Mouse (Mus musculus) T-helper 1 cell (primary cell): ENCODE results near the gene Pms1.
"Not testable (repeated sequence)": the region's sequence is repeated elsewhere in the genome, so short reads cannot be mapped to it uniquely, and the experiment has no call there.

Source experiments
- in situ Hi-C: fragments of 300-600 bp; cut with MboI, MseI; formaldehyde crosslinking; loops from one replicate; pipeline ENCODE4 v1.15.1; 2025; ENCODE audit warnings: high pct_unique_total_duplicates

The Pms1 gene

DNA sequence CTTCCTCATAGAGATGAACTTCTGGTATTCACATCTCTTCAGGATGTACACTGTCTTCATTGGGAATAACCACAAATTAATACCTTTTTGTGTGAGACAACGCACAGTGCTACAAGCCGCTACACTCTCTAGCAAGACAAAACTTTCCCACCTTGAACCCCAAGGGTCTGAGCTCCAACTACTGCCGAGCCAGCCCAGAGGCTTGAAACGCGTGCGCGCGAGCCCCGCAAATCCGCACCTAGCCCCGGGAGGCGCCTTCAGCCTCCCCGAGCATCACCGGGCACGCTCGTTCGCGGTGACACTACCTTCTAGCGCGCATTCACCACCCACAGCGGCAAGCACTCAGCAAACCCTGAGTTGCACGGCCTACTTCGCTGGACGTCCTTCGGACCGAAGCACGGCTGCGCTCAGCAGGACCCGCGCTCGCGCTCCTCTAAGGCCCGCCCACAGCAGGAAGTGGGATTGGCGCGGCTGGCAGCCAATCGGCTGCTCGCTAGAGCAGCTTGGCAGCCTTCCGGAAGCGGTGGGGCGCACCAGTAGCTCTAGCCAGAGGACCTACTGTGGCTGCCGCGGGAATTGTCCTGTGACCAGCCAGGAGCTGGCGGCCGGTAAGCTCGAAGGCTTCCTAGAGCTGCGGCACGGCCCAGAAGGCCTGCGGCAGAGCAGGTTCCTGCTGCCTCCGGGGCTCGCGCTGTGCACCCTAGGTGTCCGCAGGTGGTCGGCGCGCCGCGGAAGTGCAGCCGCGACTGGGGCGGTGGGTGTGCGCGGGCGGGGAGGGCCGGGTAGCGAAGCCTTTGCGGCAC lies at the start of gene Pms1, which contains the start of the genes Ormdl1 and Gm28778:
Gene Pms1, minus strand, starts transcription at position 438 of the 803 bp plus-strand sequence.
Gene Ormdl1, plus strand, starts transcription at position 515 of the 803 bp plus-strand sequence.
Gene Gm28778, plus strand, starts transcription at position 531 of the 803 bp plus-strand sequence.
- in situ Hi-C loops: loop anchor here (5.0 kb wide), 1 partner anchor 46 kb away; no protein-coding TSS in a partner anchor

DNA sequence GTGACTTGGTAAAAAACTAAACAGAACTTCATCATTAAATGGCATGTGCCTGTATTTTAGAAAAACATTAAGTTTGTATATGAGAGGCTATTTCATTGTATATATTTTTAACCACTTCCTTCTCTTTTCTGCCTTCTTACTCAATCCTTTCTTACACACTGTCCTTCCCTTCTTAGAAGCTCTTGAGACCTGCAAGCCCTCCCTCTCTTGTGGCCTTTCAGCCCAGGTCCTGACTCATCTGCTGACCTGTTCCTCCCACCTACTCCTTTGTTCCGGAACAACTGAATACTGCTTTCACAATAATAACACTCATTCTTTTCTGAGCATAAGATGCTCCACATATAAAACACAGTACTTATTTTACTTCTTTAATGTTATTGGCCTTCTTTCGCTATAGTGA lies 44.3 kb upstream of the Pms1 start:
- in situ Hi-C loops: loop anchor here (5.0 kb wide), 1 partner anchor 44 kb away; the partner anchor contains the start of genes Gm28778, Ormdl1 and Pms1

DNA sequence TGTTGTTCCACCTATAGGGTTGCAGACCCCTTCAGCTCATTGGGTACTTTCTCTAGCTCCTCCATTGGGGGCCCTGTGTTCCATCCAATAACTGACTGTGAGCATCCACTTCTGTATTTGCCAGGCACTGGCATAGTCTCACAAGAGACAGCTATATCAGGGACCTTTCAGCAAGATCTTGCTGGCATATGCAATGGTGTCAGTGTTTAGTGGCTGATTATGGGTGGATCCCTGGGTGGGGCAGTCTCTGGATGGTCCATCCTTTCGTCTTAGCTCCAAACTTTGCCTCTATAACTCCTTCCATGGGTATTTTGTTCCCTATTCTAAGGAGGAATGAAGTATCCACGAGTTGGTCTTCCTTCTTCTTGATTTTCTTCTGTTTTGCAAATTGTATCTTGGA lies 40.6 kb upstream of the Pms1 start:
- in situ Hi-C loops: not testable (repeated sequence)

DNA sequence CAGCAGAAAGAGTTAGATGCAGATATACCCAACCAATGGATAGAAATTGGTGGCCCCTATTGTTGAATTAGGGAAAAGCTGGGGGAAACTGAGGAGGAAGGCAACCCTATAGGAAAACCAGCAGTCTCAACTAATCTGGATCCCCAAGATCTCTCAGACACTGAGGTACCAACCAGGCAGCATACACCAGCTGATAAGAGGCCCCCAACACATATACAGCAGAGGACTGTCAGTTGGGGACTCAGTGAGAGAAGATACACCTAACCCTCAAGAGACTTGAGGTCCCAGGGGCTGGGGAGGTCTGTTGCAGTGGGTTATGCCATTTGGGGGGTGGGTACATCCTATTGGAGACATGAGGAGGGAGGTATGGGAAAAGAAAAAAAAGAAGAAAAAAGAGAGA lies 38.6 kb upstream of the Pms1 start:
- in situ Hi-C loops: no loop called here

DNA sequence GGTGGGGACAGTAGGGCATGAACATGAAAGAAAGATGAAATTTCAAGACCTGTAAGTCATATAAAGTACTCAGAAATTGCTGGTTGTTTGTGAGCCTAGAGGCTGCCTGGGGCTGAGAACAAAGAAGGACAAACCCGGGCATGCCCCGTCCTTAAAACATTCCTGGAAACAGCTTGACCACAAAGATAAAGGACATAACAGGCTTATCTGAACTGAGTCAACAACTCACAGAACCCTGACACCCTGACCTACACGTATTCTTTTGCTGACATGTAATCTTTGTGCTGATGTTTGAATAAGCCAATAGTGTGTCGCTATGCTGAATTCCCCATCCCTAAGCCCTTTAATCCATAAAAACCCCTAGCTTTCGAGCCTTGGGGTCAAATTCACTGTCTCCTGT lies 36.7 kb upstream of the Pms1 start:
- in situ Hi-C loops: not testable (repeated sequence)

DNA sequence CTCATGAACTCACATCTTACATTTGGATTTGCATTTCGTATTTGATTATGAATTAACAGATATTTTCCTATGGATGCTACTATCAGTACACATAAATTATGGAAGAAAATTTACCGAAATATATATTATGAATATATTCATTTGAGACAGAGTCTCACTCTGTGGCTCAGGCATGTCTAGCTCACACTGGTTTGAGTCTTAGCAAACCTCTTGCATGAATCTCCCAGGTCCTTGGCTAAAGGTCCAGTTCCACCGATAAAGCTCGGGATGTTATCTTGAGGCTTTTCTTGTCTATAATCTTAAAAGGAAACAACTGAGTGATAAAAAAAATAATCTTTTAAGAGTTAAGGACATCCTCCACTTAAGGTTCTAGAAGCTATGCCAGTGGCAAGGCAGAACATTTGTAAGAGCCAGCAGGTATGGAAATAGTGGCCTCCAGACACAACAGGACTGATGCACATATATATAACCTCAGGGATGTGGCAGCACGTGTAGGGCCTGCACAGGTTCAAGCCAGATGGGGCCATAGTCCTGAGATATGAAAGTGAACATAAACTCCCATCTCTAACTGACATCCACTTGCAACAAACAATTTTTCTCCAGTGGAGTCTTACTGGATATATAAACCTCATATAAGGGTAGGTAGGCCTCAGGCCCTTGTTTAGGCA lies 28.1 kb upstream of the Pms1 start:
- in situ Hi-C loops: no loop called here

DNA sequence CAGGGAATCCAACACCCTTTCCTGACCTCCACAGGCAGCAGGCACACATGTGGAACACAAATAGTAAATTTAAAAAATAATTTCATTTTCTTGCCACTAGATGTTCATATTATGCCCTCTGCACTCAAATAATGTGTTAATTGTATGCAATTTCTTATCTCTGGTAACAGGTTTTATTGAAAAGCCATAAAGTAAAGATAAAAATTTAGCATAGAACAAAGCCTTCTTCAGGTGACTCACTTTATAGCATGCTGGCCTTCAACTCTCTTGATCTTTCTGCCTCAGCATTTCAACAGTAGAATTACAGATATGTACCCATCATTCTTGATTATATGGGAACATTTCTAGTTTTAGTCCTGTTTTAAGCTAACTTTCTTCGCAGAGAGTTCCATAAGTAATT lies 27.5 kb upstream of the Pms1 start:
- in situ Hi-C loops: no loop called here

DNA sequence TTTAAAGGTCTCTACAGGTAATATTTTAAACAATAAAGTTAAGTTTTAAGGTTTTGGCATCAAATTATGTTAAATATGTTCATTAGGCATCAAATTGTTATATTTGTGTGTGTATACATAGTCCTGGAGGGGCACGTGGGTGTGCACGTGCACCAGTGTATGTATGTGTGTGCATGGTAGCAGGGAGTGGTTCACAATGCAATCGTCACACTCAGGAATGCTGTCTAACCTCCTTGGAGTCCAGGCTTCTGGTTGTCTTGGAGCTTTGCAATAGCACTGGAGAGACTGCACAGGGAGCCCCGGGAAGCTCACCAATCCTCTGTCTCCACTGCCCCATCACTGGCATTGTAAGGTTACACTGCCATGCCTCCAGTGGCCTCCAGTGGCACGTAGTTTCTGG lies 26.4 kb upstream of the Pms1 start:
- in situ Hi-C loops: no loop called here

DNA sequence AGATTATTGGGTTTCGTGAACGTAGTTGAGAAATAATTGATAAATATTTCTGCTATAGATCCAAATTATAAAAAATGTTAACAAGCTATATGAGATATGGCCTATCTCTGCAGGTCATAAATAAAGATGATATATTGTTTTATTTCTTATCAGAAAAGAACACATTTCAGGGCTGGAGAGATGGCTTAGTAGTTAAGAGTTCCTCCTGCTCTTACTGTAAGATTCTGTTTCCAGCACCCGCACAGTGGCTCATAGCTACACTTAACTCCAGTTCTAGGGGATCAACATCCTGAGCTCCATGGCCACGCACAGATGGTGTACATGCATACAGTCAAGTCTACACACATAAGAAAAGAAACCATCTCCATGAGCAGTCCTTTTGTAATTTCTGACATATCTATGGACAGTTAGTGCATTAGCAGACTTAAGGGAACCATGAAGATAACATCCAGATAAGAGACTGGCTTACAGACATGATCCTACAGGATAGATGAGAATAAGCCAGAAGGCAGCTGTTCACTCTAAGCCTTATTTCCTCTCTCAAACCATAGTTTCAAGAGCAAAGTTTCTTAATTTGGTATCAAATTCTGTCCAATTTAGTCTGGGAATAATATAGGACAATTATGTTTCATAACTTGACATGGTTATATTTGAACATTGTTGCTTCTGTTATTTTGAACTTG lies 25.0 kb upstream of the Pms1 start:
- in situ Hi-C loops: no loop called here

DNA sequence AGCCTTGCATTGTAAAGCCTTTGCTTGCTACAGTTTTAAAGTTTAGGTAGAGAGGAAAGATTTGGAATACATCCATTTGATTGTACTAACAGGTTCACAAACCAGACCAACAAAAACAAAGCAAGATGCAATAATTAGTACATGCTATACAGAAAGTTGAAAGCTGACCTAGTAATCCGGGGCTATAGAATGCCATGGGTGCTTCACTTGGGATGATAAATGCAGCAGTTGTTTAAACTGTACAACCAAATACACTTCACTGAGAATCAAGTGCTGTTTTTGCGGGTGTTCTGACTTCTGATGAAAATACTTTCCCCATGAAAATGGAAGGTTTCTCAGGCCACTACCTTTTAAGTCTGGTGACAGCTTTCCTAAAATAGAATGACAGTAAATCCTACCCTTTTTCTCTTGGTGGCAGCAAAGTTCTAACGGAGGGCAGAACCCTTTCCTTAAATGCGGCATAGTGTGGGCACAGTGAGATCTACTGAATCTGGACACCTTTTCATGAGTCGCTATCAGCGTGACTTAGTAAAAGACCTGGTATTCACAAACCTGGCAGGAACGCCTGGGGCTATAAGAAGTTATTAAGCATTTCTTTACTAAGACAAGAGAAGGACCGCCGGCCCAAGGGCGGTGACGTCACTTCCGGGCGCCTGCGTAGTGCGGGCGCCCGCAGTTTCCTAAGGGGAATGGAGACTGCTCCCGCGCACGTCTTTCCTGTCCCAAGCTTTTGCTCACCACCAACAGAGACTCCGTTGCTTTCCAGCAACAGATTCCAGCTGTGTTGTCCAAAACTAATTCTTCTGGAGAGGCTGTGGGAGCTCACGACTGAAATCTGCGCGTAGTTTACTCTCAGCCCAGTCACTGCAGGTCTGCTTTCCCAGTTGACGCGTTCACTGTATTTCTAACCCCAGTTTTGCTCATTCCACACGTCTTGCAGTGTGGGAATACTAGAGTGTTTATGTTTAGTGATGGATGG lies 16.5 kb upstream of the Pms1 start, which contains the start of gene Osgepl1:
Gene Osgepl1, plus strand, starts transcription at position 636 of the 979 bp plus-strand sequence.
- in situ Hi-C loops: no loop called here

DNA sequence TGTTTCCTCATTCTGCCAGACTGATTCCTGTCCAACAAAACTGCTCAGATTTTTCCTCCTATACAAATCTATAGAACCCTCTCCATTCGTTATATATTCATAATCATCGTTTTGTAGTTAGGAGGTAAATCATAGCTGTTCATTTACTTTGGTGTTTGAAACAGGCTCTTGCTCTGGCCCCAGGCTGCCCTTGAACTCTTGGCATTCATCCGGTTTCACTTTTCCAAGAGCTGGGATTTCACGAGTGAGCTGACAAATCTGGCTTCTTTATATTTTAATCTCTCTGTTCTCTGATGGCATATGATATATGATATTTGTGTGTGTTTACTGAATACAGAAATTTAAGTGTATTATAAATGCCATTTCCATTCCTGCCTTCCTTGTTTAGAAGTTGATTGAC lies 3.7 kb upstream of the Pms1 start:
- in situ Hi-C loops: no loop called here

DNA sequence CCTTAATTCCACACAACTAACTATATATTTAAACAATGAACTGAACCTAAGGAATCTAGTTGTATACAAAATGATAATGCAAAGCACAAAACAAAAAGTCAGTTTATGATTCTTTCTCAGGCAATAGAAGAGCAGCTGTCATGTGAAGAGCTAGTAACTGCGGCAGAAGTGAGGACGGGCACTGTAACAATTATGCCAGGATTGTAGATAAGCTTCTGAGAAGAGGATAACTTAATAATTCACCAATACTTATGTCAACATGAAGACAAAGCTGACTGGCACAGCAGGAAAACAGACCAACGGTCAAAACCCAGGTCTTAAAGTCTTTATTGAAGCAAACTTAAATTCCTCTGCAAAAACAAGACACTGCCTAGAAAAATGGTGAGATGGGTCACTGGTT lies 5.6 kb downstream of the Pms1 start:
- in situ Hi-C loops: no loop called here

DNA sequence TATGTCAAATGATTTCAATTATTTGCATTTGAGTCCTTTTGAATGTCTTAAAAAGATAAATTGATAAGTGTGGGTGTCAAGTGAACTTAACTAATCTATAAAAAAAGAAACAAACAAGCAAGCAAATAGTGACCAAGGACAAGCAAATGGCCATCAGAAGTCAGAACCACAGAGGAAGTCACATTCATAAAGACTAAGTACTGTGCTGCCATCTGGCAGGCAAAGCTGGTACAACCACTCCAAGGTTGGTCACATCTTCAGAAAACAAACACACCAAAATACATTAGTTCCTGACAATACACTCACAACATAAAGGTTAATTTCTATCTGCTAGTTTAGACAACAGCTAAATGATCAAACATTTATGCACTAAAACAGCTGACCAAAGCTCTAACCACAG lies 24.2 kb downstream of the Pms1 start:
- in situ Hi-C loops: no loop called here

DNA sequence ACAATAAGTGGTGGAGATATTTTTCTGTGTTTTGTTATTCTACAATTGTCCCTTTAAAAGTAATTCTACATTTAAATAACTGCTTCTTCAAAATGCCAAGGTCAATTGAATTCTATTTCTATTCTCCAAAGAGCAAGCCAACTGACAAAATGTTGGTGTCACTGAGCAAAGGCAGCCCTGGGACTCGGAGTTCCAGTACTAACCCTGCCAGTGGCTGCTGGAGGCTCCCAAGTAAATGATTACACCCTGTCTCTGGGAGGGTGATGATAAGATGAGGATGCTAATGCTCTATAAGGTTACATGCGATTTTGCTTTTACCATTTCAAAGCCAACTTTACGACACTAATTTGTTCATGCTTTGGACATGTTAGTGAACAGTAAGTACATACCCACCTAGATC lies 26.9 kb downstream of the Pms1 start:
- in situ Hi-C loops: no loop called here

DNA sequence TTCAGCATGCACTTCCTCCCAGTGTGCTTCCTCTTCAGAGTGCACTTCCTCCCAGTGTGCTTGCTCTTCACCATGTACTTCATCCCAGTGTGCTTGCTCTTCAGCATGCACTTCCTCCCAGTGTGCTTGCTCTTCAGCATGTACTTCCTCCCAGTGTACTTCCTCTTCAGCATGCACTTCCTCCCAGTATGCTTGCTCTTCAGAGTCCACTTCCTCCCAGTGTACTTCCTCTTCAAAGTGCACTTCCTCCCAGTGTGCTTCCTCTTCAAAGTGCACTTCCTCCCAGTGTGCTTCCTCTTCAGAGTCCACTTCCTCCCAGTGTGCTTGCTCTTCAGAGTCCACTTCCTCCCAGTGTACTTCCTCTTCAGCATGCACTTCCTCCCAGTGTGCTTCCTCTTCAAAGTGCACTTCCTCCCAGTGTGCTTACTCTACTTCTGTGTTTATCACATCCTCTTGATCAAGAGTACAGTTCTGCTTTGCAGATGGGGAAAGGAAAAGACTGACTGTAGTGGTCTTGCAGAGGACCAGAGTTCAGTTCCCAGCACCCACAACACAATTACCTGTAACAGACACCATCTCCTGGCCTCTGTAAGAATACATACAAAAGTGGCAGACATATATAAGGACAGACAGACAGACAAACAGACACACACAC lies 31.7 kb downstream of the Pms1 start:
- in situ Hi-C loops: not testable (repeated sequence)

DNA sequence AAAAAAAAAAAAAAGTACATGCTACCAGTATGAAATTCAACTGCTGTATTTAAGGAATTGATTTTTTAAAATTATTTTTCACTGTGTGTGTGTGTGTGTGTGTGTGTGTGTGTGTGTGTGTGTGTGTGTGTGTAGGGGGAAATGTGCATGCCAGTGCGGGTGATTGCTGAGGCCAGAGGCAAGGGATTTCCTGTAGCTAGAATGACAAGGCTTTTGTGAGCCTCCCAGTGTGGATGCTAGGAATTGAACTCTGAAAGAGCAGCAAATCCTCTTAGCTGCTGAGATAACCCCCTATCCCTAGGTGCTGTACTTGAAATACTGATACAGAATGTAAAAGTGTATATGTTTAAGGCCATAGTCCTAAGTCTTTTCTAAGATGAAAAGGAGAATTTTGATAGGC lies 70.8 kb downstream of the Pms1 start:
- in situ Hi-C loops: no loop called here

DNA sequence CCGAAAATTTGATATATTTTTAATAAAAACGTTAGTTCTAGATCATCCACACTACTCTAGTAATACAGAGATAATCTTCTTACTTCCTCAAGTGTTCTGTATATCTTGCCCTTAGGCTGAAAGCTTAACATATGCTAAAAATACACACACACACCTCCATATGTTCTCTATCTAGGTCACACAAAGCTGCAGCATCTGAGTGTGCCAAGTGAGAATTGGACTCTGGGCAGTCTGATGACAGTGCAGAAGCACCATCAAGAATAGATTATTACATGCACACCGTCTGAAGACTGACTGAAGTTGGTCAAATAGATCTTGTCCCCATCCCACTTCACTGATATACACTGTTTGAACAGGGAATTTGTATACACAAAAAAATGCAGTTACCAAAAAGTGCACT lies 71.2 kb downstream of the Pms1 start:
- in situ Hi-C loops: no loop called here

DNA sequence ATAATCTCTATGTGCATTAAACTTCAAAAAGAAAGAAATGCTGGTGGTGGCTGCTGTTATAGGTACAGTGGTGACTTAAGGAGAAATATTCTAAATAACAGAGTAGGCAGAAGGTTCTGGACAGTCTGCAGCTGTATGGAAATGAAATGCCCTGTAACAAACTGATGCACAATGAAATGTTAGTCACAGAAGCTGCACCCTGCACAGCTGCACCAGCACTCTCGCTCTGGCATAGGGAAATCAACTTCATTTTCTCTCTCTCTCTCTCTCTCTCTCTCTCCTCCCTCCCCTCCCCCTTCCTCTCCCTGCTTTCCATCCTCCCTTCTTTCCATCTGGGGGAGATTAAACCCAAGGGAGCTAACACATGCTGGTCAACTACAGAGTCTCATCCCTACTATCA lies 72.0 kb downstream of the Pms1 start:
- in situ Hi-C loops: no loop called here

DNA sequence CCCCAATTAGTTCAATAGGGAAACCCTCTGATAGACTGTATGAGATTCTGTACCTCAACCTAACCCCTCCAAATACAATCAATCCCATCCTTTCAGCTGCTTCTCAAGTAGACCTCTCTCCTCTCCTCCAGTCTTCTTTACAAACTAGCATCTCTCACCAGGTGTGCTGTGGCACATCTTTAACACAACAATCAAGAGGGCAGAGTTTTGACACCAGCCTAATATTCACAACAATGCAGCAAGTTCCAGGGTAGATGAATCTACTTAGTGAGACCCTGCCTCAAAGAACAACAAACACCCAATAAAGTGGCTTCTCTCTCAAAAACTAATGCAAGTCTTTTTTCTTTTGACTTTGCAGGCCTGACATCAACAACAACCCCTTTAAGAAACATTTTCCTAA lies 86.7 kb downstream of the Pms1 start:
- in situ Hi-C loops: no loop called here

DNA sequence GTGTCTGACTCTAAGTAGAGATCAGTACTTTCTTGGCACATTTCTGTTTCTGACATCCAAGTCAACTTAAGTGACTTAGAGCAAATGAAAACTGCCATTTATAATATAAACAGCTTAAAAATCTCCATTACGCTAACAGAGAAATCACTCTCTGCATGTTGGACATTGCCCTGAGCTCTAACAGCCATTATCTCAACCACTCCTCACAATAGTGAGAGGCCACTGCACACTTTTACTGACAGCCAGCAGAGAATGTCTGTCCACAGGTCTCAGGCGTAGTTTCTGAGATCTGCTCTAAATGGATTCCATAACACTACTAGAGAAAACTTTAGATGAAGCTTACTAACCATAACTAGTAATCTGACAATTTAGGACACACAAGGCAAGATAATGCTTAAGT lies 92.9 kb downstream of the Pms1 start:
- in situ Hi-C loops: no loop called here
